Mouse (Mus musculus): Measurements from ENCODE around the gene Fam57a. TPM values are rescaled to one million over a fixed set of nuclear protein-coding genes. Genes with fewer than 3 reads are reported as not detected.

Fam57a gene
- polyA plus RNA-seq, 2 experiments: 3.1 to 3.5 TPM

- no peak overlapping the region for H3K4me2 ChIP-seq (ENCODE audit: low read depth)
- H3K9me3 ChIP-seq (ENCODE audit: control insufficient read depth, low read length): no peaks in the 10 kb centered on the region
- ATAC-seq (ENCODE audit: insufficient read depth) (no peak), DNase-seq (ENCODE audit: low read depth in 3 of 3, low spot score in 3 of 3) (no peak)
- H3K27ac ChIP-seq: no peak overlapping the region
- peaks cover 5 to 15% of the 10 kb centered on the region in 2 experiments; a peak in 3 of 4 replicates for H3K4me1 ChIP-seq (replicated peaks; ENCODE audit: control insufficient read depth in 2 of 2, insufficient read depth in 2 of 2, low read length in 1 of 2)
- TF ChIP-seq EP300 (IDR thresholded peaks at IDR 0.05; ENCODE audit: low read depth) (no peak), CTCF (IDR thresholded peaks at IDR 0.05; ENCODE audit: low read depth) (no peak)
- 84% methylated on average over 2 of the region's 2 CpGs for WGBS (ENCODE audit: insufficient replicate concordance)
- H3K27me3 ChIP-seq (ENCODE audit: control insufficient read depth, insufficient read depth, low read length): no peaks in the 10 kb centered on the region
- H3K9ac ChIP-seq (replicated peaks): no peak overlapping the region; the same call in 1 of the 2 replicates
- H3K36me3 ChIP-seq (replicated peaks; ENCODE audit: control insufficient read depth, insufficient read depth, low read depth): peaks cover 11% of the 10 kb centered on the region
- no peak overlapping the region for H3K4me3 ChIP-seq (ENCODE audit: insufficient read depth in 1 of 2, low read depth in 2 of 2, low read length in 2 of 2)
These were observed 35.5 kb downstream of the Fam57a start for GRCm38 (mm10) chr11:76215011-76215410.

DNA sequence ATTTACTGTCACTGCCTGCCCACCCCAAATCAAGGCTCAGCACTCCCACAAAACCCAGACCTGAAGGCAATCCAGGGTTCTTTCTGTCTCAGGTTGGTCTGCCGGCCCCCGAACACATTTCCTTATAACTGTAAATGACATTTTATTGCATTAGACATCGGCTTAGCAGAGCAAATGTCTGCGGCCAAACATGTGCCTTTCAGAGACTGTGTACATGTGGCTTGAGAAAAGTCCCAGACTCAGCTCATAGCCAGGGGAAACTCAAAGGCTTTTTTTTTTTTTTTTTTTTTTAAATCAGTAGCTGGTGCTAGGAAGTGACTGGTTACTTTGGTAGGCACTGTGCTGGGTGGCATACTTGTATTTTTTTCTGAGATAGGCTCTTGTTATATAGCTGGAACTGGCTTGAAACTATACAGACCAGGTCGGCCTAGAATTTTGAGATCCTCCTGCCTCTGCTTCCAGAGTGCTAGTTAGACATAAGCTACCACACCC, 36.6 kb downstream of the Fam57a start:
- no peak for TF ChIP-seq EP300 (IDR thresholded peaks at IDR 0.05; ENCODE audit: low read depth)
- TF ChIP-seq CTCF (IDR thresholded peaks at IDR 0.05; ENCODE audit: low read depth): no peak
- peak overlapping the region; percentile 83 for H3K4me2 ChIP-seq (ENCODE audit: low read depth)
- DNase-seq (ENCODE audit: low read depth in 3 of 3, low spot score in 3 of 3) (no peak), ATAC-seq (ENCODE audit: insufficient read depth) (no peak)
- H3K4me1 ChIP-seq (replicated peaks; ENCODE audit: control insufficient read depth in 2 of 2, insufficient read depth in 2 of 2, low read length in 1 of 2): peaks cover 5 to 15% of the 10 kb centered on the region in 2 experiments; a peak in 3 of 4 replicates
- H3K9me3 ChIP-seq (ENCODE audit: control insufficient read depth, low read length): no peaks in the 10 kb centered on the region
- WGBS (ENCODE audit: insufficient replicate concordance): 85% methylated on average over 5 of the region's 5 CpGs
- no peaks in the 10 kb centered on the region for H3K27me3 ChIP-seq (ENCODE audit: control insufficient read depth, insufficient read depth, low read length)
- no peak overlapping the region for H3K27ac ChIP-seq
- peaks cover 11% of the 10 kb centered on the region for H3K36me3 ChIP-seq (replicated peaks; ENCODE audit: control insufficient read depth, insufficient read depth, low read depth)
- H3K4me3 ChIP-seq (ENCODE audit: insufficient read depth in 1 of 2, low read depth in 2 of 2, low read length in 2 of 2): peak overlapping the region; percentile 76 to 83
- H3K9ac ChIP-seq (replicated peaks): no peak overlapping the region

GRCm38 (mm10) chr11:76216681-76217389, 37.4 kb downstream of the Fam57a start:
- no peak for TF ChIP-seq EP300 (IDR thresholded peaks at IDR 0.05; ENCODE audit: low read depth)
- Histone ChIP-seq H3K4me2 (ENCODE audit: low read depth) (peak overlapping the region; percentile 83), H3K36me3 (replicated peaks; ENCODE audit: control insufficient read depth, insufficient read depth, low read depth) (peaks cover 11% of the 10 kb centered on the region), H3K27ac (peak overlapping the region; percentile 23), H3K4me3 (ENCODE audit: insufficient read depth in 1 of 2, low read depth in 2 of 2, low read length in 2 of 2) (peak overlapping the region; percentile 76 to 83), H3K4me1 (replicated peaks; ENCODE audit: control insufficient read depth in 2 of 2, insufficient read depth in 2 of 2, low read length in 1 of 2) (peaks cover 5 to 15% of the 10 kb centered on the region in 2 experiments; a peak in 3 of 4 replicates), H3K9ac (replicated peaks) (peak overlapping the region; percentile 81), H3K9me3 (ENCODE audit: control insufficient read depth, low read length) (no peaks in the 10 kb centered on the region), H3K27me3 (ENCODE audit: control insufficient read depth, insufficient read depth, low read length) (no peaks in the 10 kb centered on the region)
- WGBS (ENCODE audit: insufficient replicate concordance): 2% methylated on average over 33 of the region's 33 CpGs
- ATAC-seq (ENCODE audit: insufficient read depth) (peak; percentile 7; the same call in 1 of the 2 replicates), DNase-seq (ENCODE audit: low read depth in 3 of 3, low spot score in 3 of 3) (peak; percentile 17 to 36 (median 18))

DNA sequence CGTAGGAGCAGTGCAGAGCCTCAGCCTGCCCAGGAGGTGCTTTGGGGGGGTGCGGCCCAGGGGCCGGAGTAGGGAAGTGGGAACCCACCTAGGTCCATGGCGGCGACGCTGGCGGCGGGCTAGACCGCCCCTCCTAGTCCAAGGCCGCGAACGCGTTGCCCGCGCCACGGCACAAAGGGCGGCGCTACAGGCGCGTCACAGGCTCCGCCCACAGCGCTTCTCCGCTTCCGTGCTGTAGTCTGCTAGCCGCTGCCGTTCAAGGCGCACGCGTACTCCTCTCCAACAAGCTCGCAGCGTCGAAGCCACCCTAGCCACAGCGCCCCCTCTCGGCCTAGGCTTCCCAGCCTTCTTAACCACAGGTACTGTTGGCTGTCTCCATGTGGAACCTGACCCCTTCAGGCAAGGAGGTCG, 37.9 kb downstream of the Fam57a start, which contains the start of the genes Dbil5 and Gemin4:
Gene Dbil5 (plus strand): TSS at position 219 of the 411 bp plus-strand sequence.
Gene Gemin4 (minus strand): TSS at position 275 of the 411 bp plus-strand sequence.
- TF ChIP-seq CTCF (IDR thresholded peaks at IDR 0.05; ENCODE audit: low read depth) (peak; percentile 99), EP300 (IDR thresholded peaks at IDR 0.05; ENCODE audit: low read depth) (no peak)
- H3K4me1 ChIP-seq (replicated peaks; ENCODE audit: control insufficient read depth in 2 of 2, insufficient read depth in 2 of 2, low read length in 1 of 2): peaks cover 5 to 15% of the 10 kb centered on the region in 2 experiments; a peak in 3 of 4 replicates
- peak within 1 kb of the TSS; percentile 76 to 83 for H3K4me3 ChIP-seq (ENCODE audit: insufficient read depth in 1 of 2, low read depth in 2 of 2, low read length in 2 of 2)
- H3K27ac ChIP-seq: peak within 1 kb of the TSS; percentile 23
- peak within 1 kb of the TSS; percentile 81 for H3K9ac ChIP-seq (replicated peaks)
- peak; percentile 97 for ATAC-seq (ENCODE audit: insufficient read depth)
- peak within 1 kb of the TSS; percentile 83 for H3K4me2 ChIP-seq (ENCODE audit: low read depth)
- H3K27me3 ChIP-seq (ENCODE audit: control insufficient read depth, insufficient read depth, low read length): no peaks in the 10 kb centered on the region
- peaks cover 9% of the 10 kb centered on the region for H3K36me3 ChIP-seq (replicated peaks; ENCODE audit: control insufficient read depth, insufficient read depth, low read depth)
- WGBS (ENCODE audit: insufficient replicate concordance): under 1% methylated on average over 35 of the region's 35 CpGs
- peak; percentile 91 to 94 (median 93) for DNase-seq (ENCODE audit: low read depth in 3 of 3, low spot score in 3 of 3)
- no peaks in the 10 kb centered on the region for H3K9me3 ChIP-seq (ENCODE audit: control insufficient read depth, low read length)

GRCm38 (mm10) chr11:76224631-76225030, 45.2 kb downstream of the Fam57a start:
- Histone ChIP-seq H3K9me3 (ENCODE audit: control insufficient read depth, low read length) (no peaks in the 10 kb centered on the region), H3K36me3 (replicated peaks; ENCODE audit: control insufficient read depth, insufficient read depth, low read depth) (peaks cover 15% of the 10 kb centered on the region), H3K27me3 (ENCODE audit: control insufficient read depth, insufficient read depth, low read length) (no peaks in the 10 kb centered on the region), H3K27ac (no peak overlapping the region), H3K4me2 (ENCODE audit: low read depth) (no peak overlapping the region), H3K4me3 (ENCODE audit: insufficient read depth in 1 of 2, low read depth in 2 of 2, low read length in 2 of 2) (no peak overlapping the region), H3K4me1 (replicated peaks; ENCODE audit: control insufficient read depth in 2 of 2, insufficient read depth in 2 of 2, low read length in 1 of 2) (no peaks in the 10 kb centered on the region), H3K9ac (replicated peaks) (no peak overlapping the region)
- ATAC-seq (ENCODE audit: insufficient read depth) (no peak), DNase-seq (ENCODE audit: low read depth in 3 of 3, low spot score in 3 of 3) (no peak)
- WGBS (ENCODE audit: insufficient replicate concordance): 78% methylated on average over 5 of the region's 5 CpGs
- TF ChIP-seq CTCF (IDR thresholded peaks at IDR 0.05; ENCODE audit: low read depth) (no peak), EP300 (IDR thresholded peaks at IDR 0.05; ENCODE audit: low read depth) (no peak)

All from liver, embryonic 14.5 days (tissue).